Mouse (Mus musculus): ENCODE data around the gene Trim58. TPM values are rescaled to one million over a fixed set of nuclear protein-coding genes. Genes with fewer than 3 reads are reported as not detected.

Trim58 gene
- polyA plus RNA-seq (2012): 5.2 and 7.9 TPM in 2 replicates

GRCm38 (mm10) chr11:58640272-58640867 is at the start of gene Trim58:
Gene Trim58, plus strand, starts transcription at chr11:58640465.

DNA sequence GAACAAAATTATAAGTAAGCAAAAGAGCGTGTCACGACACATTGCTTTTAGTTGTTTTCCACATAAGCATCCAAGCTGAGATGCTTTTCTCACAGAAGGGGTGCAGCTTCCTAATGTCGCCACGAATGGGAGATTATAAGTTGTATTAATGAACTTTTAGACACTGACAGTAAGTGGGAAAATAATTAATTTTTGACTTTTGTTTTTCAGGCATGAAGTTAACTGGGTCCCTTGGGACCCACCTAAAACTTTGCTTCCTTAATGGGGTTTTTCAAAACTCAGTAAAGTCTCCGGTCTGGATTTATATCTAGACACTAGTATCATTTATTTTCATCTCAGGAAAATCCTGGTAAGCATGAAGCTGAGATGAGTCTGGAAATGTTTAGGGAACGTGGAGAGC is 45.5 kb upstream of the Trim58 start, which contains the start of gene Olfr324:
Gene Olfr324 (plus strand): TSS at position 301 of the 400 bp plus-strand sequence.

GRCm38 (mm10) chr11:58615975-58616374 is 24.3 kb upstream of the Trim58 start, which contains the start of gene 2210407C18Rik:
Gene 2210407C18Rik, minus strand, starts transcription at chr11:58616075.

DNA sequence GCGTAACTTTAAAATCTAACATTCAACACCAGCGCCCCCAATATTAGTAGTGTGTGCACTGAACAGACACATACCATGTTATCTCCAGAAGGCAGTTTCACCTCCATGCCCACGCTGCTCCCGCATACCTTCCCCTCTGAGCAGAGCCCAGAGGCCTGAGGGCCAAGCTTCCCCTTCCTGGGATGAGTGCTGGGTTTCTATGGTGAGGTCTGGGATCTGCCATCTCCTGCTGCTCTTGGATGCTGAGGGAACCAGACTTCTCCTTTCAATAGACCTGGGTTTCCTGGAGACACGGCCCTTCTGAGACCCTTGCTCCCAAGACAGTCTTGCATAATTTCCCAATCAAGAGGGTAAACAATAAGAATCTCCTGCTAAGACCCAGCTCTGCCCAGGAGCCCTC is 9.9 kb upstream of the Trim58 start, which contains the start of gene Olfr323:
Gene Olfr323 (minus strand): TSS at position 101 of the 400 bp plus-strand sequence.

GRCm38 (mm10) chr11:58658596-58658995 is 18.3 kb downstream of the Trim58 start, which contains the start of gene Olfr322:
Gene Olfr322, plus strand, starts transcription at chr11:58658782.

GRCm38 (mm10) chr11:58680799-58681198 is 40.5 kb downstream of the Trim58 start, which contains the start of gene Olfr320:
Gene Olfr320, plus strand, starts transcription at chr11:58681099.

DNA sequence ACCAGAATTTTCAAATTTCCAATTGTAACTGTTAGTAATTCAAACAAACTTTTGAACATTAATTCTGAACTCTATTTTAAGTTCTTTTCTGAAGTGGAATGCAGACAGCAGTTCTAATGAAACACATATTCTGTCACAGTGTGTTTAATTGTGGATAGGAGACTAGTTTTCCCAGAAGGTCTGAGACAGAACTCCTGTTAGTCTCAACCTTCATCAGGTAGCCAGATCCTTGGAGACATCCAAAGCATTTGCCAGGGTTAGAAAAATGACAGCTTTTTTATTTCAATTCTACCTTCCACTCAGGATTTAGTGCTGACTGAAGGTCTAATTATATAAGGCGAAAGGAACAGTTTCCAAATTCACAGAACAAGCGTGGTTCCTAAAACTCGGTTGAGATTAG is 58.6 kb downstream of the Trim58 start, which contains the start of gene Olfr319:
Gene Olfr319 (plus strand): TSS at position 301 of the 400 bp plus-strand sequence.

Other genes starting within 250 kb of the Trim58 start
- not detected in 2 replicates for gene 1810065E05Rik, start 219.4 kb upstream of the Trim58 start, polyA plus RNA-seq (2012)
- not detected in 2 replicates for gene Gm12253, start 207.9 kb upstream of the Trim58 start, polyA plus RNA-seq (2012)
- gene Lypd9, start 187.5 kb upstream of the Trim58 start, polyA plus RNA-seq (2012): not detected in 2 replicates
- not detected in 2 replicates for gene Olfr30, start 178.2 kb upstream of the Trim58 start, polyA plus RNA-seq (2012)
- not detected in 2 replicates for gene Olfr332, start 147.9 kb upstream of the Trim58 start, polyA plus RNA-seq (2012)
- gene Olfr331, start 137.9 kb upstream of the Trim58 start, polyA plus RNA-seq (2012): not detected in 2 replicates
- gene Olfr330, start 105.6 kb upstream of the Trim58 start, polyA plus RNA-seq (2012): not detected in 2 replicates
- gene Olfr329-ps, start 94.0 kb upstream of the Trim58 start, polyA plus RNA-seq (2012): not detected in 2 replicates
- gene Olfr328, start 84.8 kb upstream of the Trim58 start, polyA plus RNA-seq (2012): not detected in 2 replicates
- gene Olfr224, start 69.9 kb upstream of the Trim58 start, polyA plus RNA-seq (2012): not detected in 2 replicates
- gene Olfr325, start 62.7 kb upstream of the Trim58 start, polyA plus RNA-seq (2012): not detected in 2 replicates
- gene Olfr324, start 45.4 kb upstream of the Trim58 start, polyA plus RNA-seq (2012): not detected in 2 replicates
- gene 2210407C18Rik, start 24.4 kb upstream of the Trim58 start, polyA plus RNA-seq (2012): not detected in 2 replicates
- gene Olfr323, start 10.0 kb upstream of the Trim58 start, polyA plus RNA-seq (2012): not detected in 2 replicates
- gene Olfr322, start 18.3 kb downstream of the Trim58 start, polyA plus RNA-seq (2012): 0.14 TPM in 1 of 2 replicates, not detected in the other
- not detected in 2 replicates for gene Olfr320, start 40.6 kb downstream of the Trim58 start, polyA plus RNA-seq (2012)
- not detected in 2 replicates for gene Olfr319, start 58.7 kb downstream of the Trim58 start, polyA plus RNA-seq (2012)
- gene Olfr318, start 83.5 kb downstream of the Trim58 start, polyA plus RNA-seq (2012): 0.05 and 0.06 TPM in 2 replicates
- not detected in 2 replicates for gene Olfr317, start 98.7 kb downstream of the Trim58 start, polyA plus RNA-seq (2012)
- gene Olfr316, start 112.3 kb downstream of the Trim58 start, polyA plus RNA-seq (2012): not detected in 2 replicates
- gene Olfr315, start 132.7 kb downstream of the Trim58 start, polyA plus RNA-seq (2012): not detected in 2 replicates
- not detected in 2 replicates for gene Olfr314, start 142.5 kb downstream of the Trim58 start, polyA plus RNA-seq (2012)
- gene Fam183b, start 161.5 kb downstream of the Trim58 start, polyA plus RNA-seq (2012): not detected in 2 replicates
- gene Olfr313, start 174.5 kb downstream of the Trim58 start, polyA plus RNA-seq (2012): not detected in 2 replicates
- 0.12 TPM in 1 of 2 replicates, not detected in the other for gene Olfr312, start 188.8 kb downstream of the Trim58 start, polyA plus RNA-seq (2012)
- gene Olfr311, start 198.8 kb downstream of the Trim58 start, polyA plus RNA-seq (2012): not detected in 2 replicates
- 0.03 TPM in 1 of 2 replicates, not detected in the other for gene Gm12258, start 206.7 kb downstream of the Trim58 start, polyA plus RNA-seq (2012)
- gene 2810021J22Rik, start 226.8 kb downstream of the Trim58 start, polyA plus RNA-seq (2012): 0.07 and 0.31 TPM in 2 replicates

Data from megakaryocyte-erythroid progenitor cell, adult 5 weeks (primary cell).